Mouse (Mus musculus): ENCODE data around the gene St6gal1. TPM values are rescaled to one million over a fixed set of nuclear protein-coding genes. Genes with fewer than 3 reads are reported as not detected.

The St6gal1 gene
- polyA plus RNA-seq, 1 experiment, result not detected

GRCm38 (mm10) chr16:23254062-23254461, 29.5 kb downstream of the St6gal1 start:
- H3K36me3 ChIP-seq (ENCODE audit: control insufficient read depth), result no peaks in the 10 kb centered on the region
- no peaks in the 10 kb centered on the region; the same call in 1 of the 2 replicates for H3K27me3 ChIP-seq (ENCODE audit: control insufficient read depth)
- no peaks in the 10 kb centered on the region for H3K9me3 ChIP-seq (ENCODE audit: control insufficient read depth, low read length)
- no peaks in the 10 kb centered on the region for H3K4me1 ChIP-seq (ENCODE audit: control insufficient read depth)
- no peak for TF ChIP-seq TAL1 (IDR thresholded peaks at IDR 0.05; ENCODE audit: low read length)
- no peak for TF ChIP-seq GATA1 (IDR thresholded peaks at IDR 0.05; ENCODE audit: low read length)
- no peak overlapping the region for H3K4me3 ChIP-seq (replicated peaks)

DNA sequence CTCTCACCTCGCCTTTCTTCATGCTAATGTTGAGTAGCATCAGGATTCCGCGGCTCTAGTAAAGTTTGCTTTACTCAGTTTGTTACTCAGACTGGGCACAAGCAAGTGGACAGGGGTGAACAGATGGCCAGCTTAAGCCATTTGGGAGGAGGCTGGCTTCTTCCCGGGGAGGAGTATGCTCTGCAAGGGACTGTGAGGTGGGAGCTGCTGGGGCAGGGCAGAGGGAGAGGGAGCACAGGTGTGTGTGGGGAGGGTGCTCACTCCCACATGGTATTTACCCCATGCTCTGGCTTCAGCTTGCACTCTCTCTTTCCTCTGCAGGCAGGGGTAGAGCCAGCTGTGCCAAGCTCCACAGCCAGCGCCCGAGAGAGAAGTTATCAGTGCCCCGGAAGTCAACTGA, 32.1 kb downstream of the St6gal1 start:
- no peaks in the 10 kb centered on the region for H3K9me3 ChIP-seq (ENCODE audit: control insufficient read depth, low read length)

DNA sequence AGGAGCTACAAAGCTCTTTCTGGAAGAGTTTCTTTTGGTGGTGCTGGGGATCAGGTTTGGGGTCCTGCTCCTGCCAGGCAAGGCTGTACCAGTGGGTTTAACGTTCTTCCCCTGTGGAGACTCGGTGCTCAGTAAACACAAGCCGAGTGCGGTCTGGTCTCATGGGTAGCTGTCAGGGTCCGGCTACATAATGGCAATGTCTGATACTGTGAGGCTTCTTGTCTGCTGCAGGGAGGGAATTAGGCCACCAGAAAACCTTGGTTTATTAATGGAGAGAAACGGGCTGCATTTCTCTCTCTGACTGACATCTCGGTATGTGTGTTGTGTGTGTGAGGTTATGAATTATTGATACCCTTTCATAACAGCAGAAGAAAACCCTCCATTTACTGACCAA, 33.9 kb downstream of the St6gal1 start:
- Histone ChIP-seq H3K36me3 (ENCODE audit: control insufficient read depth) (no peaks in the 10 kb centered on the region), H3K4me1 (ENCODE audit: control insufficient read depth) (no peaks in the 10 kb centered on the region), H3K9me3 (ENCODE audit: control insufficient read depth, low read length) (no peaks in the 10 kb centered on the region), H3K4me3 (replicated peaks) (no peak overlapping the region), H3K27me3 (ENCODE audit: control insufficient read depth) (no peaks in the 10 kb centered on the region; the same call in 1 of the 2 replicates)
- TF ChIP-seq GATA1 (IDR thresholded peaks at IDR 0.05; ENCODE audit: low read length) (no peak), TAL1 (IDR thresholded peaks at IDR 0.05; ENCODE audit: low read length) (no peak)

More for the DNA sequence above, 32.1 kb downstream of the St6gal1 start:
- no peak for TF ChIP-seq TAL1 (IDR thresholded peaks at IDR 0.05; ENCODE audit: low read length)
- TF ChIP-seq GATA1 (IDR thresholded peaks at IDR 0.05; ENCODE audit: low read length), result no peak
- H3K36me3 ChIP-seq (ENCODE audit: control insufficient read depth), result no peaks in the 10 kb centered on the region
- no peaks in the 10 kb centered on the region; the same call in 1 of the 2 replicates for H3K27me3 ChIP-seq (ENCODE audit: control insufficient read depth)
- no peak overlapping the region for H3K4me3 ChIP-seq (replicated peaks)
- H3K4me1 ChIP-seq (ENCODE audit: control insufficient read depth), result no peaks in the 10 kb centered on the region

- TF ChIP-seq TAL1 (IDR thresholded peaks at IDR 0.05; ENCODE audit: low read length), result no peak
- TF ChIP-seq GATA1 (IDR thresholded peaks at IDR 0.05; ENCODE audit: low read length), result no peak
- H3K36me3 ChIP-seq (ENCODE audit: control insufficient read depth), result no peaks in the 10 kb centered on the region
- H3K4me3 ChIP-seq (replicated peaks), result no peak overlapping the region
- H3K4me1 ChIP-seq (ENCODE audit: control insufficient read depth), result no peaks in the 10 kb centered on the region
- no peaks in the 10 kb centered on the region for H3K9me3 ChIP-seq (ENCODE audit: control insufficient read depth, low read length)
- H3K27me3 ChIP-seq (ENCODE audit: control insufficient read depth), result no peaks in the 10 kb centered on the region; the same call in 1 of the 2 replicates
Observed at GRCm38 (mm10) chr16:23258823-23259457, 34.4 kb downstream of the St6gal1 start.

- Histone ChIP-seq H3K36me3 (ENCODE audit: control insufficient read depth) (no peaks in the 10 kb centered on the region), H3K27me3 (ENCODE audit: control insufficient read depth) (no peaks in the 10 kb centered on the region; the same call in 1 of the 2 replicates), H3K4me1 (ENCODE audit: control insufficient read depth) (no peaks in the 10 kb centered on the region), H3K9me3 (ENCODE audit: control insufficient read depth, low read length) (no peaks in the 10 kb centered on the region), H3K4me3 (replicated peaks) (no peak overlapping the region)
- TF ChIP-seq TAL1 (IDR thresholded peaks at IDR 0.05; ENCODE audit: low read length), result no peak
- TF ChIP-seq GATA1 (IDR thresholded peaks at IDR 0.05; ENCODE audit: low read length), result no peak
Observed at GRCm38 (mm10) chr16:23259580-23259979, 35.0 kb downstream of the St6gal1 start.

DNA sequence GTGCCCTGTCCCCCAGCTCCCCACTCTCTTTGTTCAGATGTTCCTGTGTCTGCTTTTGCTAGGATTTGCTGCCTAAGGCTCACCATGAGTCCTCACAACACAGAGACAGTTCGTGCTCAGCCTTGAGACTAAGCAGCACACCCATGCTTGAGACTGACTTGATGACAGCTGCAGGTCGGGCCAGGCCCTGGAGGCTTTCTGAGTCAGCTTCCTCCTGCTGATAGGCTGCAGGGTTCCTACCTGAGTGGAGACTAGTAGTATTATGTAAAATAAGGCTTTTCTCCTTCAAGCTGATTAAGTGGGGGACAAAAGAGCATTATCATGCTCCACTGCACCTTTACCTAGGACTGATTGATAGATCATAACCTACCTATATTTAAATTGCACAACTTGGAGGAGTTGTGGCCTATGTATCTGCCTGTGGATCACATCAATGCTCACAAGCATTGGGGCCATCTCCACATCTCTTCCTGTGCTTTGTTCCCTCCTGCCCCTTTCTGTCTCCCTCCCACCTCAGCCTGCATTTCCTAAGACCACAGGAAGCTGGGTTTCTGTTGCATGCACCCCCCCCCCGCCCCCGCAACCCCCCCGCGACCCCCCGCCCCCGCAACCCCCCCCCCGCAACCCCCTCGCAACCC, 37.7 kb downstream of the St6gal1 start:
- Histone ChIP-seq H3K36me3 (ENCODE audit: control insufficient read depth) (no peaks in the 10 kb centered on the region), H3K4me1 (ENCODE audit: control insufficient read depth) (no peaks in the 10 kb centered on the region), H3K27me3 (ENCODE audit: control insufficient read depth) (no peaks in the 10 kb centered on the region; the same call in 1 of the 2 replicates), H3K4me3 (replicated peaks) (no peak overlapping the region), H3K9me3 (ENCODE audit: control insufficient read depth, low read length) (no peaks in the 10 kb centered on the region)
- TF ChIP-seq TAL1 (IDR thresholded peaks at IDR 0.05; ENCODE audit: low read length) (no peak), GATA1 (IDR thresholded peaks at IDR 0.05; ENCODE audit: low read length) (no peak)

DNA sequence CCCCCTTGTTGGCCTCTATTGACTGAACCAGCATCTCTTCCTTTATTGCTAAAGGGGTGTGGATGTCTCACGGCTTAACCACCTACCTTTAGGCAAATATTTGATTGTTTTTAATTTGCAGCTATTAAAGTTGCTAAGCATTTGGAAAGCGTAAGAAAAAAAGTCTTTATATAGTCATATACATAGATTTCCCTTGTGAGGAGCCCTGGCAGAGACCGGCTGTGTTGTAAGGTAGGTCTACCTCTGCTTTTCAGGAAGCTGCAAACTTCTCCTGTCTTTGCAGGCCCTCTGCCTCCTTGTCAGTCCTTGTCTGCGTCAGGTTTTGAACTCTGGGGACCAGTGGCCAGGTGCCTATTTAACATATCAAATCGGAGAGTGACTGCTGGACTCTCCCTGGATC, 38.3 kb downstream of the St6gal1 start:
- Histone ChIP-seq H3K9me3 (ENCODE audit: control insufficient read depth, low read length) (no peaks in the 10 kb centered on the region), H3K4me1 (ENCODE audit: control insufficient read depth) (no peaks in the 10 kb centered on the region), H3K36me3 (ENCODE audit: control insufficient read depth) (no peaks in the 10 kb centered on the region), H3K4me3 (replicated peaks) (no peak overlapping the region), H3K27me3 (ENCODE audit: control insufficient read depth) (no peaks in the 10 kb centered on the region; the same call in 1 of the 2 replicates)
- TF ChIP-seq GATA1 (IDR thresholded peaks at IDR 0.05; ENCODE audit: low read length) (no peak), TAL1 (IDR thresholded peaks at IDR 0.05; ENCODE audit: low read length) (no peak)

DNA sequence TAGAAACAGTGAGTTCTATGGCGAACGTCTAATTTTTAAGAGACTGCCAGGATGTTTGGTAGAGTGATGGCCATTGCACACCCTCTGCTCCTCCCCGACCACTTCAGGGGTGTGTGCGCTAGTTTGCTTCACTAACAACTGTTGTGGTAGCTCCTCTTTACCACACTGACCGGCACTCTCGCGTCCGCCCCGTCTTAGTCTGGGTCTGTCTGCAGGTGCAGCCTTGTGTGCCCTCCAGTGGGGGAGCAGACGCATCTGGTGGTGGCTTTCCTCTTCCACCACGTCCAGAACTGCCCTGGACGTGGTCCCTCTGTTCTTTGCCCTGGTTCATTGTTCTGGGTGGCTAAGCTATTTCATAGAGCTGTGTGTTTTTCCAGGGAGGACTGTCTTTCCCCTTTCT, 40.5 kb downstream of the St6gal1 start:
- no peaks in the 10 kb centered on the region for H3K36me3 ChIP-seq (ENCODE audit: control insufficient read depth)
- no peaks in the 10 kb centered on the region for H3K4me1 ChIP-seq (ENCODE audit: control insufficient read depth)
- no peaks in the 10 kb centered on the region; the same call in 1 of the 2 replicates for H3K27me3 ChIP-seq (ENCODE audit: control insufficient read depth)
- TF ChIP-seq TAL1 (IDR thresholded peaks at IDR 0.05; ENCODE audit: low read length), result no peak
- TF ChIP-seq GATA1 (IDR thresholded peaks at IDR 0.05; ENCODE audit: low read length), result no peak
- H3K4me3 ChIP-seq (replicated peaks), result no peak overlapping the region
- H3K9me3 ChIP-seq (ENCODE audit: control insufficient read depth, low read length), result no peaks in the 10 kb centered on the region

- Histone ChIP-seq H3K36me3 (ENCODE audit: control insufficient read depth) (no peaks in the 10 kb centered on the region), H3K9me3 (ENCODE audit: control insufficient read depth, low read length) (no peaks in the 10 kb centered on the region), H3K27me3 (ENCODE audit: control insufficient read depth) (no peaks in the 10 kb centered on the region; the same call in 1 of the 2 replicates), H3K4me3 (replicated peaks) (no peak overlapping the region), H3K4me1 (ENCODE audit: control insufficient read depth) (no peaks in the 10 kb centered on the region)
- TF ChIP-seq TAL1 (IDR thresholded peaks at IDR 0.05; ENCODE audit: low read length) (no peak), GATA1 (IDR thresholded peaks at IDR 0.05; ENCODE audit: low read length) (no peak)
Observed at GRCm38 (mm10) chr16:23265481-23265880, 40.9 kb downstream of the St6gal1 start.

Measured in erythroblast, embryonic 14.5 days (primary cell).